Mouse (Mus musculus): ENCODE results near the gene Cd79b. TPM values are rescaled to one million over a fixed set of nuclear protein-coding genes. Genes with fewer than 3 reads are reported as not detected.
"Not testable (repeated sequence)": the region's sequence is repeated elsewhere in the genome, so short reads cannot be mapped to it uniquely, and the experiment has no call there.

Gene Cd79b
- total and polyA plus RNA-seq, 2 experiments from 2014 or later: 0.63 to 1.7 TPM

DNA sequence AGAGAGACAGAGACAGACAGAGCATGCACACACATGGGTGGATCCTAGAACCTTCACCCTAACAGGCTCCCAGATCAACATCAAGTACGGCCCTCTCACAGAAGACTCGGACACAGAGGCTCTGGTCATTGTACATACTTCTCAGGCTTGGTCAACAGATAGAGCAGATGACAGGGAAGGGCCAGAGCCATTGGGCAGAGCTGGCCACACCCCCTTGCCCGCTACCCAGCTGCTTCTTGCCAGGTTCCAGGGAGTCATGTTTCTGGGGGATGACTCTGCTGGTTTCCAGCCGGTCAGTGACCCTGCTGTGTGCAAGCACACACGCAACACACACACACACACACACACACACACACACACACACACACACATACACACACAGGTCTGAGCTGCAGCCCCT is 36.3 kb upstream of the Cd79b start:
- peak; percentile 29; the same call in 1 of the 2 replicates for ATAC-seq

DNA sequence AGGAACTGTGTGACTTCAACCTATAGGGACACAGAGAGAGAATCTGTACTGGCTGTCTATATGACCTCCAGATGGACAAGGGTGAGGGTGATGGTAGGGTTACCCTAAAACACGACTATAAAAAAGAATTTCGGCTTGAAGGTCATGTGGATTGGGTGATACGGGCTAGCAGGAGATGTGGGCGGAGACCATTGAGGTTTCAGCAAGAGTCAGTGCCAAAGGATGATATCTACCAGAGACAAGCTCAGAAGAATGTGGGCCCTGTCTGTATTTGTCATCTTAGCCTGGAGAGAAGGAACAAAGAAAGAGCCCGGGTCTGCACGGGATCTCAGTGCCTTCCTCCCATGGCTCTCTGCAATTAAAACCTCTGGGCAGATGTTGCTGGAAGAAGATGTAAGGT is 35.2 kb upstream of the Cd79b start:
- WGBS: 84% methylated on average over 6 of the region's 6 CpGs
- ATAC-seq: no peak

More for the DNA sequence above, 36.3 kb upstream of the Cd79b start:
- Histone ChIP-seq H3K4me1 (ENCODE audit: insufficient read depth, low read length) (no peaks in the 10 kb centered on the region), H3K4me3 (ENCODE audit: low read length) (no peak overlapping the region), H3K4me2 (ENCODE audit: low read depth, low read length) (no peak overlapping the region), H3K9ac (replicated peaks; ENCODE audit: low read length) (no peak overlapping the region), H3K27ac (no peak overlapping the region), H3K36me3 (ENCODE audit: insufficient read depth, low read length) (no peaks in the 10 kb centered on the region), H3K27me3 (ENCODE audit: insufficient read depth, low read length) (no peaks in the 10 kb centered on the region), H3K9me3 (ENCODE audit: low read length) (no peaks in the 10 kb centered on the region)
- TF ChIP-seq CTCF (IDR thresholded peaks at IDR 0.05; ENCODE audit: low read depth): no peak
- DNase-seq (ENCODE audit: low spot score): no peak
- WGBS: 49% methylated on average over 5 of the region's 5 CpGs

DNA sequence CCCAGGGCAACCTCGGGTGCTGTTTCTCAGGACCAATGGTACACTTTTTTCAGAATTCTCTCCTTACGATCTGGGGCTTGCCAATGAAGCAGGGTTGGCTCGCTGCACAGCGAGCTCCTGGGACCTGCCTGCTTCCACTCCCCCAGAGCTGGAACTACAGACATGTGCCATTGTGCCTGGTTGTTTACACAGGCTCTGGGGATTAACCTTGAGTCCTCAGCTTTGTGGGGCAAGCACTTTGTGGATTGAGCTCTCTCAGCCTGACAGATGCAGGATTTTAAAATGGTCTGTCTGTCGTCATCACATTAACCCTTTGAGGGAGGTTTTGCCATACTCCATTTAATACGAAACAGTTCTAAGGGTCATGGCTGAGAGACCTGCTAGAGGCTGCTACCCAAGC is 30.3 kb upstream of the Cd79b start:
- WGBS: 50% methylated on average over 6 of the region's 6 CpGs
- no peaks in the 10 kb centered on the region for H3K4me1 ChIP-seq (ENCODE audit: insufficient read depth, low read length)
- DNase-seq (ENCODE audit: low spot score) (no peak), ATAC-seq (peak; percentile 35; the same call in 1 of the 2 replicates)
- no peak overlapping the region for H3K9ac ChIP-seq (replicated peaks; ENCODE audit: low read length)
- no peaks in the 10 kb centered on the region for H3K27me3 ChIP-seq (ENCODE audit: insufficient read depth, low read length)
- no peak overlapping the region for H3K4me2 ChIP-seq (ENCODE audit: low read depth, low read length)
- TF ChIP-seq CTCF (IDR thresholded peaks at IDR 0.05; ENCODE audit: low read depth): no peak
- H3K4me3 ChIP-seq (ENCODE audit: low read length): no peak overlapping the region
- H3K27ac ChIP-seq: no peak overlapping the region
- H3K36me3 ChIP-seq (ENCODE audit: insufficient read depth, low read length): no peaks in the 10 kb centered on the region
- no peaks in the 10 kb centered on the region for H3K9me3 ChIP-seq (ENCODE audit: low read length)

More for the DNA sequence above, 35.2 kb upstream of the Cd79b start:
- no peak overlapping the region for H3K9ac ChIP-seq (replicated peaks; ENCODE audit: low read length)
- H3K4me2 ChIP-seq (ENCODE audit: low read depth, low read length): no peak overlapping the region
- no peaks in the 10 kb centered on the region for H3K27me3 ChIP-seq (ENCODE audit: insufficient read depth, low read length)
- no peaks in the 10 kb centered on the region for H3K36me3 ChIP-seq (ENCODE audit: insufficient read depth, low read length)
- TF ChIP-seq CTCF (IDR thresholded peaks at IDR 0.05; ENCODE audit: low read depth): no peak
- no peak overlapping the region for H3K27ac ChIP-seq
- H3K4me1 ChIP-seq (ENCODE audit: insufficient read depth, low read length): no peaks in the 10 kb centered on the region
- no peak overlapping the region for H3K4me3 ChIP-seq (ENCODE audit: low read length)
- DNase-seq (ENCODE audit: low spot score): no peak
- no peaks in the 10 kb centered on the region for H3K9me3 ChIP-seq (ENCODE audit: low read length)

DNA sequence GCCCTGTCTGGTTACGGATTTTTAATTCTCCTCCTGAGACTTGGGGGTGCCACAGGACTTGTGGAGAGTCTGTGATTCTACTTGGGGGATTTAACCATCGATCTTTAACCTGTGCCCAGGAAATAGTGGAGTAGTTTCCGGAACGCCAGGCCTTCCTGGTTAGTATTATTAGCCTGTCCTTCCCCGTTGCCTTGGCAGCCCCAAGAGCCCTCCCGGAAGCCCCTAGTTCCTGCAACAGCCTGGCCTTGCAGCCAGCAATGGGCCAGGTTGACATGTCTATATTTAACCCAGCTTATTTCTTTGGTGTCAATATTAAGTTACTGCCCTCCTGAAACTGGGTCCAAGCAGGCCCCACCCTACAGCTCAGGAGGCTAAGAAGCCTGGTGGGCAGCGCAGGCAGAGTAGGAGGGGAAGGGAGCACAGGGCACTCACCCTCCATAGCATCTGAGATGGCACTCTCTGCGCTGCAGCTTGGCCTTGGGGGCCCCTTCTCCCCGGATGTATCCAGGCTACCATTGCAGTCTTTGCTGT is 26.5 kb upstream of the Cd79b start:
- Histone ChIP-seq H3K4me2 (ENCODE audit: low read depth, low read length) (no peak overlapping the region), H3K9me3 (ENCODE audit: low read length) (no peaks in the 10 kb centered on the region), H3K27ac (no peak overlapping the region), H3K27me3 (ENCODE audit: insufficient read depth, low read length) (no peaks in the 10 kb centered on the region), H3K4me3 (ENCODE audit: low read length) (no peak overlapping the region), H3K36me3 (ENCODE audit: insufficient read depth, low read length) (no peaks in the 10 kb centered on the region), H3K4me1 (ENCODE audit: insufficient read depth, low read length) (no peaks in the 10 kb centered on the region), H3K9ac (replicated peaks; ENCODE audit: low read length) (no peak overlapping the region)
- DNase-seq (ENCODE audit: low spot score) (no peak), ATAC-seq (no peak)
- 81% methylated on average over 9 of the region's 9 CpGs for WGBS
- TF ChIP-seq CTCF (IDR thresholded peaks at IDR 0.05; ENCODE audit: low read depth): no peak

DNA sequence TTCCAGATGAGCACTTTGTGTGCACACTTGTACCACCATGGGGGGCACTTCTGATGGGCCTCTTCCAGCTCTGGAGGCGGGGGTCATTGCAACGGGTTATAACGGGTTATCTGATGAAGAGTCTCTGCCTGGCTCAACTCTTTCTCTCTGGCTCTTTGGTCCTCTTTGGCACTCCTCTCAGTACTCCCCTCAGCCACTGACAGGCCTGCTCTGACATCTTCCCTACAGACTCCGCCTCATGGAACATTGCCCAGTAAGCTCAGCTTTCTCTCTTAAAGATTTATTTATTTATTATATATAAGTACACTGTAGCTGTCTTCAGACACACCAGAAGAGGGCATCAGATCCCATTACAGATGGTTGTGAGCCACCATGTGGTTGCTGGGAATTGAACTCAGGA is 24.8 kb upstream of the Cd79b start:
- not testable (repeated sequence) for H3K4me1 ChIP-seq (ENCODE audit: insufficient read depth, low read length); H3K27me3 ChIP-seq (ENCODE audit: insufficient read depth, low read length); DNase-seq (ENCODE audit: low spot score); H3K9ac ChIP-seq (replicated peaks; ENCODE audit: low read length); ATAC-seq; H3K9me3 ChIP-seq (ENCODE audit: low read length); H3K36me3 ChIP-seq (ENCODE audit: insufficient read depth, low read length); H3K4me2 ChIP-seq (ENCODE audit: low read depth, low read length); H3K27ac ChIP-seq; H3K4me3 ChIP-seq (ENCODE audit: low read length)
- WGBS: 76% methylated on average over 4 of the region's 4 CpGs

DNA sequence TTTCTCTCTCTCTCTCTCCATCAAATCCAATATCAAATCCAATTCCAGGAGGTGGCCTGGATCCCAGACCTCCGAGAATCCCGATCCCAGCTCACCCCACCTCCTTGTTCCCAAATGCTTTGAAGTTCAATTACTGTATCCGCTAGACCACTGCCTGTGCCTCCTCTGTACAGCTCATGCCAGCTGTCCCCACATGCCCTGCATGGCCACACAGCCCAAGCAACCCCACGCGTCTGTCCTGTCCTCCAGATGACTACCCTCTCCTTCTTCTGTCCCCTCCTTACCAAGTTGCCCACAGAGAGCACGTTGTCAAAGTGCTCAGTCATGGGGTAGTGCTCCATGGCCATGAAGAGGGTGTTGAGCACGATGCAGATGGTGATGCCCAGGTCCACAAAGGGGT is 24.3 kb upstream of the Cd79b start:
- Histone ChIP-seq H3K4me3 (ENCODE audit: low read length) (no peak overlapping the region), H3K9ac (replicated peaks; ENCODE audit: low read length) (no peak overlapping the region), H3K9me3 (ENCODE audit: low read length) (no peaks in the 10 kb centered on the region), H3K36me3 (ENCODE audit: insufficient read depth, low read length) (no peaks in the 10 kb centered on the region), H3K27me3 (ENCODE audit: insufficient read depth, low read length) (no peaks in the 10 kb centered on the region), H3K4me1 (ENCODE audit: insufficient read depth, low read length) (no peaks in the 10 kb centered on the region), H3K4me2 (ENCODE audit: low read depth, low read length) (no peak overlapping the region), H3K27ac (no peak overlapping the region)
- ATAC-seq (no peak), DNase-seq (ENCODE audit: low spot score) (no peak)
- WGBS: 81% methylated on average over 7 of the region's 7 CpGs
- no peak for TF ChIP-seq CTCF (IDR thresholded peaks at IDR 0.05; ENCODE audit: low read depth)

DNA sequence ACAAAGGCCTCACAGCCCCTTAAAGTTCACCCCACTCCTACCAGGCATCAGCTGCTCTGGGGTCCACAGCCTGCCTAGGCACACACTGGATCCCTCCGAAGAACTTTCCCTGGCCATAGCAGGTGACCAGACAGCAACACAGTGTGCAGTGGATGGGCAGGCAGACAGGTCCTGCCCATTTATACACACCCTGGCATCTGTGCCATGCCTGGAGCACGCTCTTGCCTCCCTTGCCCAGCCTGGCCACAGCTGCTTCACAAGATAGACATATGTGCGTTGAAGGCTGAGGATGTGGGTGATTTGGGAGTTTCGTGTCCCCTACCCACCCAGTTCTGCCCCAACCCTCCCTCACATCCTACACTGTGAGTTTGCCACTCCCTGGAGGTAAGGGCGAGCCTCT is 23.5 kb upstream of the Cd79b start:
- no peaks in the 10 kb centered on the region for H3K27me3 ChIP-seq (ENCODE audit: insufficient read depth, low read length)
- WGBS: 83% methylated on average over 5 of the region's 5 CpGs
- H3K9ac ChIP-seq (replicated peaks; ENCODE audit: low read length): no peak overlapping the region
- ATAC-seq (no peak), DNase-seq (ENCODE audit: low spot score) (no peak)
- H3K36me3 ChIP-seq (ENCODE audit: insufficient read depth, low read length): no peaks in the 10 kb centered on the region
- no peaks in the 10 kb centered on the region for H3K4me1 ChIP-seq (ENCODE audit: insufficient read depth, low read length)
- no peak overlapping the region for H3K27ac ChIP-seq
- TF ChIP-seq CTCF (IDR thresholded peaks at IDR 0.05; ENCODE audit: low read depth): no peak
- no peaks in the 10 kb centered on the region for H3K9me3 ChIP-seq (ENCODE audit: low read length)
- H3K4me3 ChIP-seq (ENCODE audit: low read length): no peak overlapping the region
- H3K4me2 ChIP-seq (ENCODE audit: low read depth, low read length): no peak overlapping the region
